In the genomic region with DNA sequence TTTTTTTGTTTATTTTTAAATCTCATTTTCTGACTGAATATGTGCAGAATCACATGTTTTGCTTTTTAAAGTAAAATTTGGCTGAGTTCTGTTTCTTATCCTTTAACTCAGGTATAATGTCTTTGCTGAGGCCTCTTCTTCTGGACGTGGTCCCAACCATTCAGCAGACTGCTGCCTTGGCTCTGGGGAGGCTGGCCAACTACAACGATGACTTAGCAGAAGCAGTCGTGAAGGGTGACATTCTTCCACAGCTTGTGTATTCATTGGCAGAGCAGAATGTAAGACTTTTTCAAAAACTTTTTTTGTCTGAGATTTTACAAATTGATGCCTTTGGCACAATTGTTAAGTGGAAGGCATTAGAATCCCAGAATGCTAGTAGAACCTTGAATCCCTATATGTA, we compare ENCODE assay signal across 27 mouse cellular contexts. TPM values are rescaled to one million over a fixed set of nuclear protein-coding genes. Genes with fewer than 3 reads are reported as not detected.
DNase-seq lines count a peak whose midpoint lies in the region; ATAC-seq and TF ChIP-seq lines count a peak whose summit lies in the region.
"Had no signal": no experiment of that assay in that cellular context is flagged by ENCODE, and none has a peak within 500 bp of the region (broad histone marks: within the 10 kb centered on the region; RNA-seq: fewer than 3 reads in every experiment).

No protein-coding gene starts in this region.

- no peaks in the 10 kb centered on the region for H3K9me3 ChIP-seq in MEL (replicated peaks; ENCODE audit: insufficient read depth, low read length)
- H3K9me3 ChIP-seq in forebrain, embryonic 15.5 days = no peaks in the 10 kb centered on the region
- H3K9me3 ChIP-seq: embryonic facial prominence, embryonic 15.5 days; G1E; heart, embryonic 15.5 days; hindbrain, embryonic 10.5 days; intestine, embryonic 15.5 days had no signal

- H3K27me3 ChIP-seq in MEL (ENCODE audit: control insufficient read depth in 1 of 2, insufficient read depth in 2 of 2, low read length in 2 of 2) = peaks cover 5 to 11% of the 10 kb centered on the region in 2 experiments
- H3K27me3 ChIP-seq in forebrain, embryonic 15.5 days = 0 out of 2 replicates have a peak, but pooled peaks cover 5% of the 10 kb centered on the region
- H3K27me3 ChIP-seq: heart, embryonic 15.5 days; intestine, embryonic 15.5 days; Patski had no signal

- peak; percentile 7 to 22 for DNase-seq in left cerebral cortex, adult 18-20 months (ENCODE audit: low spot score in 2 of 2)
- no peak for DNase-seq in left cerebral cortex, postnatal 4 days
- DNase-seq in MEL (ENCODE audit: low read depth, low spot score) (peak; percentile 11), adipocyte (ENCODE audit: low spot score) (peak; percentile 85)
- DNase-seq: adrenal gland, adult 8-10 months; adrenal gland, postnatal 36 days; B cell, adult 2 months; cerebellum, adult 11 months; cerebellum, adult 8-10 months; embryo, embryonic 11 days; gastrocnemius, postnatal 14 days; heart, postnatal 14 days had no signal

- no peak for TF ChIP-seq RAD21 in MEL (IDR thresholded peaks at IDR 0.05; ENCODE audit: low read depth, low read length)

- 59% methylated on average over 3 of the region's 3 CpGs for WGBS in forebrain, embryonic 15.5 days

- H3K4me3 ChIP-seq in MEL (ENCODE audit: control insufficient read depth in 1 of 2, insufficient read depth in 1 of 2, low read depth in 2 of 2, low read length in 2 of 2) = no peak overlapping the region
- no peak overlapping the region for H3K4me3 ChIP-seq in forebrain, embryonic 15.5 days
- H3K4me3 ChIP-seq: embryonic facial prominence, embryonic 15.5 days; erythroblast, embryonic 14.5 days; heart, embryonic 15.5 days; hindbrain, embryonic 10.5 days; intestine, embryonic 15.5 days had no signal

- intact Hi-C loops in left cerebral cortex, postnatal 4 days (cut with DNase I) = no loop called here

- TF ChIP-seq CTCF in MEL (IDR thresholded peaks at IDR 0.05 in 2 of 3, conservative IDR thresholded peaks at IDR 0.05 in 1 of 3; ENCODE audit: control insufficient read depth in 1 of 3, insufficient read depth in 1 of 3, low read depth in 2 of 3, low read length in 3 of 3, poor library complexity in 1 of 3, severe bottlenecking in 1 of 3) = no peak

- no peaks in the 10 kb centered on the region for H3K36me3 ChIP-seq in MEL (ENCODE audit: control insufficient read depth in 1 of 2, insufficient read depth in 2 of 2, low read length in 2 of 2)
- H3K36me3 ChIP-seq in forebrain, embryonic 15.5 days = no peaks in the 10 kb centered on the region
- H3K36me3 ChIP-seq: embryonic facial prominence, embryonic 15.5 days; G1E; heart, embryonic 15.5 days; hindbrain, embryonic 10.5 days; intestine, embryonic 15.5 days had no signal

- TF ChIP-seq POLR2A in MEL (IDR thresholded peaks at IDR 0.05; ENCODE audit: control insufficient read depth in 1 of 2, insufficient read depth in 1 of 2, low read depth in 1 of 2, low read length in 2 of 2, poor library complexity in 1 of 2) = no peak

- ATAC-seq in megakaryocyte-erythroid progenitor cell, adult 5-6 weeks (replicated peaks; ENCODE audit: low FRiP score, low TSS enrichment, poor library complexity, severe bottlenecking) = no peak
- ATAC-seq in forebrain, embryonic 15.5 days (replicated peaks) = no peak
- ATAC-seq: activated CD4-positive, CD25-positive, alpha-beta regulatory T cell, adult 4 months; CD4-positive, CD25-positive, alpha-beta regulatory T cell, adult 4 months; forebrain, embryonic 16.5 days; intestine, embryonic 15.5 days; Patski had no signal

- H3K9ac ChIP-seq in MEL (ENCODE audit: control insufficient read depth, low read depth, low read length, poor library complexity, severe bottlenecking) = no peak overlapping the region
- H3K9ac ChIP-seq in forebrain, embryonic 15.5 days (replicated peaks) = no peak overlapping the region
- H3K9ac ChIP-seq: embryonic facial prominence, embryonic 15.5 days; heart, embryonic 15.5 days; hindbrain, embryonic 14.5 days; intestine, embryonic 15.5 days had no signal

- H3K4me1 ChIP-seq in MEL (ENCODE audit: control insufficient read depth in 1 of 2, insufficient read depth in 2 of 2, low read length in 2 of 2) = no peaks in the 10 kb centered on the region
- H3K4me1 ChIP-seq in forebrain, embryonic 15.5 days = no peaks in the 10 kb centered on the region
- H3K4me1 ChIP-seq: embryonic facial prominence, embryonic 15.5 days; heart, embryonic 15.5 days; hindbrain, embryonic 10.5 days; intestine, embryonic 15.5 days had no signal

- no peak for TF ChIP-seq EP300 in MEL (IDR thresholded peaks at IDR 0.05; ENCODE audit: low read depth in 1 of 2, low read length in 2 of 2)

- no peaks in the 10 kb centered on the region for H3K79me2 ChIP-seq in MEL (ENCODE audit: control insufficient read depth, insufficient read depth, low read length, poor library complexity)

- H3K4me2 ChIP-seq in forebrain, embryonic 15.5 days (replicated peaks) = no peak overlapping the region
- H3K4me2 ChIP-seq: embryonic facial prominence, embryonic 15.5 days; heart, embryonic 11.5 days; heart, embryonic 15.5 days; hindbrain, embryonic 14.5 days; intestine, embryonic 15.5 days had no signal

- no peak overlapping the region for H3K27ac ChIP-seq in MEL (ENCODE audit: control insufficient read depth, low read depth, low read length)
- no peak overlapping the region for H3K27ac ChIP-seq in forebrain, embryonic 15.5 days (replicated peaks)
- H3K27ac ChIP-seq: embryonic facial prominence, embryonic 15.5 days; heart, embryonic 15.5 days; hindbrain, embryonic 10.5 days; hindbrain, embryonic 14.5 days; intestine, embryonic 15.5 days had no signal

TF ChIP-seq in MEL, 35 proteins besides CTCF, POLR2A, EP300 and RAD21:
- TF ChIP-seq HCFC1 (IDR thresholded peaks at IDR 0.05; ENCODE audit: low read depth, low read length) (no peak), USF1 (IDR thresholded peaks at IDR 0.05; ENCODE audit: low read depth, low read length) (no peak), UBTF (IDR thresholded peaks at IDR 0.05; ENCODE audit: borderline replicate concordance, insufficient read depth, low read depth, low read length) (no peak), TAL1 (IDR thresholded peaks at IDR 0.05; ENCODE audit: low read length) (no peak), CHD1 (IDR thresholded peaks at IDR 0.05; ENCODE audit: low read depth, low read length) (no peak), ZMIZ1 (IDR thresholded peaks at IDR 0.05; ENCODE audit: low read depth, low read length) (no peak), ZKSCAN1 (IDR thresholded peaks at IDR 0.05; ENCODE audit: low read depth, low read length) (no peak), SIN3A (IDR thresholded peaks at IDR 0.05; ENCODE audit: low read length) (no peak), USF2 (IDR thresholded peaks at IDR 0.05; ENCODE audit: borderline replicate concordance in 1 of 2, insufficient read depth in 1 of 2, low read depth in 1 of 2, low read length in 2 of 2) (no peak), CHD2 (IDR thresholded peaks at IDR 0.05; ENCODE audit: low read length) (no peak), MXI1 (IDR thresholded peaks at IDR 0.05; ENCODE audit: low read depth, low read length) (no peak)

RNA-seq across cellular contexts. Expression of gene Spag6, which starts 16.5 kb away (rescaled TPM):
- total RNA-seq in left cerebral cortex, adult 18-20 months (2021) = 10 to 100 TPM; 11.4 to 14.3 TPM
- total RNA-seq in left cerebral cortex, postnatal 4 days (2021) = under 1 TPM; 0.22 to 0.64 TPM
- 0.26 TPM in 1 of 2 replicates, not detected in the other for total RNA-seq in MEL (2012; rRNA removed)
- under 1 TPM in 1 of 2 experiments, not detected in 1; 0.10 TPM for polyA plus RNA-seq in MEL (2012; ENCODE audit: insufficient read depth in 1 of 2, insufficient read length in 2 of 2, low read depth in 1 of 2, low replicate concordance in 2 of 2, missing spikeins in 1 of 2)
- not detected in 2 replicates for total RNA-seq in megakaryocyte-erythroid progenitor cell, adult 5-6 weeks (2014; fragmentation: Nextera tagmentation)
- not detected in 2 replicates for total RNA-seq in megakaryocyte-erythroid progenitor cell, adult 5-6 weeks (2017)
- polyA plus RNA-seq in forebrain, embryonic 15.5 days (2015; fragmentation: Nextera tagmentation; extraction: Ambion mirVana) = 0.09 TPM in 1 of 2 replicates, not detected in the other
- total RNA-seq: common myeloid progenitor, adult 5-6 weeks; heart, postnatal 14 days had no signal
- polyA plus RNA-seq: activated CD4-positive, CD25-positive, alpha-beta regulatory T cell, adult 4 months; CD4-positive, CD25-positive, alpha-beta regulatory T cell, adult 4 months; embryonic facial prominence, embryonic 15.5 days; erythroblast, embryonic 14.5 days; forebrain, embryonic 16.5 days; heart, embryonic 11.5 days had no signal

RNA-seq across cellular contexts. Expression of gene Bmi1, which starts 33.5 kb away (rescaled TPM):
- 10 to 100 TPM; 53.8 to 58.2 TPM for total RNA-seq in left cerebral cortex, adult 18-20 months (2021)
- 10 to 100 TPM; 71.1 to 72.8 TPM for total RNA-seq in left cerebral cortex, postnatal 4 days (2021)
- total RNA-seq in MEL (2012; rRNA removed) = 65.8 and 66.5 TPM in 2 replicates
- 10 to 100 TPM in 1 of 2 experiments, not detected in 1; 68.1 TPM for polyA plus RNA-seq in MEL (2012; ENCODE audit: insufficient read depth in 1 of 2, insufficient read length in 2 of 2, low read depth in 1 of 2, low replicate concordance in 2 of 2, missing spikeins in 1 of 2)
- total RNA-seq in megakaryocyte-erythroid progenitor cell, adult 5-6 weeks (2014; fragmentation: Nextera tagmentation) = 30.3 and 44.8 TPM in 2 replicates
- total RNA-seq in megakaryocyte-erythroid progenitor cell, adult 5-6 weeks (2017) = 69.4 and 89.5 TPM in 2 replicates
- polyA plus RNA-seq in forebrain, embryonic 15.5 days (2015; fragmentation: Nextera tagmentation; extraction: Ambion mirVana) = 38.0 and 39.8 TPM in 2 replicates

RNA-seq across cellular contexts. Expression of gene Commd3, which starts 38.2 kb away (rescaled TPM):
- 10 to 100 TPM; 81.2 to 85.1 TPM for total RNA-seq in left cerebral cortex, adult 18-20 months (2021)
- 100 to 1,000 TPM; 135 to 156 TPM for total RNA-seq in left cerebral cortex, postnatal 4 days (2021)
- total RNA-seq in MEL (2012; rRNA removed) = 42.9 and 47.0 TPM in 2 replicates
- 10 to 100 TPM in 1 of 2 experiments, not detected in 1; 70.7 TPM for polyA plus RNA-seq in MEL (2012; ENCODE audit: insufficient read depth in 1 of 2, insufficient read length in 2 of 2, low read depth in 1 of 2, low replicate concordance in 2 of 2, missing spikeins in 1 of 2)
- 131 and 154 TPM in 2 replicates for total RNA-seq in megakaryocyte-erythroid progenitor cell, adult 5-6 weeks (2014; fragmentation: Nextera tagmentation)
- 179 and 216 TPM in 2 replicates for total RNA-seq in megakaryocyte-erythroid progenitor cell, adult 5-6 weeks (2017)
- polyA plus RNA-seq in forebrain, embryonic 15.5 days (2015; fragmentation: Nextera tagmentation; extraction: Ambion mirVana) = 263 and 266 TPM in 2 replicates
